Mouse (Mus musculus) heart, postnatal 4 days (tissue): ENCODE measurements around the gene Ppy. TPM values are rescaled to one million over a fixed set of nuclear protein-coding genes. Genes with fewer than 3 reads are reported as not detected.
A peak's percentile ranks its signal among the peaks of the same experiment; 100 is the strongest.

ENCODE experiments used
- DNase-seq: peaks from one replicate; pipeline ENCODE4 v3.0.0; 2021
- total RNA-seq, 2 experiments: library from RNA; stranded (reverse); gene quantifications; 2 replicates each; pipeline ENCODE4 v1.2.3; 2021

Gene Ppy
- total RNA-seq, 2 experiments from 2014 or later: not detected

DNA sequence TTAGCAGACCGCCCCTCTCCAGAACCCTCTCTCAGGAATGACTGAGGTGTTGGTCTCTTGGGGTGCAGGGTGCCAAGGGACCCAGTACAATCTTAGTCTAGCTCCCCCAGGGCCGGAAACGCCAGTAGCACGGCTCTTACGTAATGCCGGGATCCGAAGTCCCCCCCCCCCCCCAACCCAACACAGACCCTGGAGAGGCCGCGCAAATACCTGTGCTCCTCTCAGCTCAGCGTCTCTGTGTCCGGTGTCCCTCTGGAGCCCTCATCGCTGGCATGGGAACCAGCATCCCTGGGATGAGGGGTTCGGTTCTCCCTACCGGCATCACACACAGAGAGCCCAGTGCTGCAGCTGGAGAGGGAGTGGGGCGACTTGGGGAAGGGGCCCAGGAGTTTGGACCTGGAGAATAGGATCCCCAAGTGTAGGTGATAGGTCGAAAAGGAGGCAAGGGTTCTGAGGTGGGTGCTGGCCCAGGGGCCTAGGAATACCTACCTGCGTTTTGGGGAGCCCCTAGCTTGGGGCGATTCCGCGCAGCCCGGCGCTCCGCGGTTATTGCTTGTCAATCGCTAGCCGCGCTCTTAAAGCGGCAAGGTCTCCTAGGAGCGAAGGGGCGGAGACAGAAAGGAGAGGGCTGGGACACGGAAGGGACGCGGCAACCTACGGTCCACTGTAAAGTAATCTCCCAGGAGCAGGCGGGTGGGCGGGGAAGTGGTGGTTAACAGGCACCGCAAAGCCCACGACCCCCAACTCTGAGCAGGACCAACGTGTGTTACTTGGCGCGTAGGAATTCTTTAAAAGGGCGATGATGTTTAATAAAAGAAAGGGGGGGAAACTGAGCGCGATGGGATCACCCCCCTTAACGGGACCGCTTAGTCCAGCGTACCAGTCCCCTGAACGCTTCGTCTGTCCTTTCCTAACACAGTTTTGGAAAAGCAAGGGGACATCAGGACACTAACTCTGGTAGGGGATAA, 12.9 kb downstream of the Ppy start, which contains the start of gene Mpp2:
TSS of gene Mpp2 (minus strand) at position 585 of the 968 bp plus-strand sequence.
- DNase-seq: peak; percentile 73

DNA sequence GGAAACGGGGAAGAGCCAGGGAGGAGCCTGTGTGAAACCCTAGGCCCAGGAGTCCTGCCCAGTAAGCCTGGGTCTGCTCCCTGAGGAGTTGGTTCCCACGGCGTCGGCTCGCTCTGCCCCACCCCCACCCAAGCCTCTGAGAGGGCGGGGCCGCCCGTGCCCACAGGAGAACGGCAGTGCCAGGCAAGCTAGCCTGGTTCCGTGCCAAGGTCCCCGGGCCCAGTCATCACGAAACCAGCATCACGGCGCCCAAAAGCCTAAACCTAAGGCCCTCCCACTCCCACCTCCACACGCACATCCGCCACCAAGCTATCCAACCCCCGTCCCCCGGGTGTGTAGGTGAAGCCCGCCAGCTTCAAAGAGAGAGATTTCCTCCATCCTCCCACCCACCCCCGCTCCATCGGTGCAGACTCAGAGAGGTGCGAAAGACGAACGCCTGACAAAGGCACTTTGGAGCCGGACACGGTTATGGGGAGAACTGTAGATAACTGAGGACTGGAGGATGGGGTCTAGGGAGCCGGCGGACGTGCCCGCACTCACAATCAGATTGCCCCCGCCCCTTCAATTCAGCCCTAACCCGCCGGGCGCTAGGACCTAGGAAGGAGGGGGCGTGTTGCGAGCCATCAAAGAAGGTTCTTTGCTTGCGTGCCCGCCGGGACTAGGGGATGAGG, 13.9 kb downstream of the Ppy start:
- peak; percentile 74 for DNase-seq

DNA sequence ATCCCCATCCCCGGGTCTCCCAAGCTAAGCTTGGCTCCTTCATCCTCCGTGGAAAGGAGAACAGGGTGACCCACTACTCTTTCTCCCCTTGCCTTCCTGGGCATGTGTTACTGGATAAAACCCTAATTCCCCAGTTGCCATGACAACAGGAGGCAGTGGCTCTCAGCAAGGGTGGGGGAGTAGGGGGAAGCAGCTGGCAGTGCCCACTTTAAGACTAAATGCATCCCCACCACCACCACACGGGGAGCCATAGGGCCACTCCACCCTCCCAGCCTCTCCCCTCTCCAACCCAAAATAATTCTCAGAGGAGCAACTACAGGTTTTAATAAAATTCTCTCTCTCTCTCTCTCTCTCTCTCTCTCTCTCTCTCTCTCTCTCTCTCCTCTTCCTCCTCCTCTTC, 14.8 kb downstream of the Ppy start:
- no peak for DNase-seq

DNA sequence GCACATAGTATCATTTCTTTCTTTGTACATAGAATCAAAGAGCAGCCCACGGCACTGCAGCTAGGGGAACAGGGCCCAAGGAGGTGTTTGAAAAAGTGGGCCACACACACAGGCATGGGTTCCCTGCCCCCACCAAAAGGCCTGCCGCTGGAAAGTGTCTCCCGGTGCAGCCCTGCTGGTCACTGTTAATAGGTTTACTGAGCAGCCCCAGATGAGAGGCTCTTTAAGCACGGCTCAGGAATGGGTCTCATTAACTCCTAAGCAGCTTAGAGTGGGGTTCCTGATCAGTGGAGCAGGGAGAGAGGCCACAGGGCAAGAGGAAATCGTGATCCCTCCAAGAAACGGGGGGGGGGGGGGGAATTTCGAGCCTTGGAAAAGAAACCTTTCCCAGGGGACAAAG, 17.0 kb downstream of the Ppy start:
- no peak for DNase-seq

DNA sequence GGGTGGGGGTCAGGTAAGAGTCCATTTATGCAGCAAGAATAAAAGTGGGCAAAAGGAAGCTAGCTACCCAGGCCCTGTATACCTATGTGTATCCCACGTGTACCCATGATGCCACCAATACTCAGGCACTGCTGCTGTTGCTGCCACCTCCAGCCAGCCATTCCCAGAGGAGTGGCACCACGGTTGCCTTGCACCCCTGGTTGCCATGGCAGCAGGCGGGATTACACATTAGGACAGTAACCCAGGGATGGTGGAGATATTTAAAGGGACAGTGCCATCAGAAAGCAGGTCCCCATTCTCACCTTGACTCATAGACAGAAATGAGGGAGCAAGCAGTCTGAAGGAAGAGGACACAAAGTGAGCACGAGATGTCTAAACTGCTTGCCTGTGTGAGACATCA, 17.9 kb downstream of the Ppy start:
- DNase-seq: no peak

DNA sequence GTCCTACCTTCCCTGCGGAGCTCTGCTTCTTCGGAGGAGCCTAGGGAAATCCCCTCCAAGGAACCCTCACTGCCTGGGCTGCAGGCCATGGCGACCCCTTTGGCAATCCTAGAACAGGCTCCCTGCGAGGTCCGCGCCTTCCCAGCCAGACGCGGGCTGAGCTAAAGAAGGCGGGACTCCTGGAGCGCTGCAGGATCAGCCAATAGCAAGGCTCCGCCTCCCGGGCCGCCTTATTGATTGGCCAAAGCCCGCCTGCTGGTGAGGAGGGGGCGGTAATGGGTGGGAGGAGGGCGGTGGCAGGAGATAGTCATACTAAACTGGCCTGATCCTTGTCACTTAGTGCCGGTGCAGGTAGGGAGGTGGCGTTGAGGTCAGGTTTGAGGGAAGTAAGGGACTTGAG, 18.8 kb downstream of the Ppy start:
- DNase-seq: peak; percentile 82

DNA sequence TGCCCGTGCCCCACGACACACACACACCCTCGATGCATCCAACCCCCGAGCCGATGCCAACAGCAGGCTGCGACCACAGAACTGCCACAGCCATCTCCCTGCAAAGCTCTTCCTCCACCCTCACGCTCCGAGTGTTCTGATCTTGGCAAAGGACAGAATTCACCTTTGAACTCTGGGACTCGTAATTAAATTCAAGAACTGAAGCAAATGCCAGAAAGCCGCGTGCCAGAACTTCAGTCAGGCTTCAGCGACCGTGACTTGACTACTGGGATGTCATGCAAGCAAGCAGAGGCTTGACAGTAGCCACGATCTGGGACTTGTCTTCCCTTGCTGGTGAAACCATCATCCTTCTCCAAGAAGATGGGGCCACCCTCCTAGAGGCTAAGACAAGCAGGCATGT, 27.4 kb downstream of the Ppy start:
- no peak for DNase-seq

DNA sequence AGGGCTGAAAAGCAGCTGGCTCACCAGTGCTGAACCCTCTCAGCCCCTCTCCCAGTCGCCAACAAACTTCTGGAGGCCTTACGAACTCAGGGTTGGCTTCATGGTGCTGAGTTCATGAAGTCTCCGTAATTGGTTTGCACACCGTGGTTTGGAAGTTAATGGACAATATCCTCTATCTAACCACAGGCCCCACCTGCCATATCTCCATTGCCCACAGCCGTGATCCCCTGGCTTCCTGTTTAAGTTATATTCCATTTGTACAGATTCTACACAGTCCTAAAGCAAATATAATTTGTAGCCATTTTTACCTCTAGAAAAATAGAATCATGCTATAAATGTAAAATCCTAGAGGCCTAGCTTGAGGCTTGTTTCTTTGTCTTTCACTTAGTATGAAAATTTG, 28.4 kb downstream of the Ppy start:
- no peak for DNase-seq

DNA sequence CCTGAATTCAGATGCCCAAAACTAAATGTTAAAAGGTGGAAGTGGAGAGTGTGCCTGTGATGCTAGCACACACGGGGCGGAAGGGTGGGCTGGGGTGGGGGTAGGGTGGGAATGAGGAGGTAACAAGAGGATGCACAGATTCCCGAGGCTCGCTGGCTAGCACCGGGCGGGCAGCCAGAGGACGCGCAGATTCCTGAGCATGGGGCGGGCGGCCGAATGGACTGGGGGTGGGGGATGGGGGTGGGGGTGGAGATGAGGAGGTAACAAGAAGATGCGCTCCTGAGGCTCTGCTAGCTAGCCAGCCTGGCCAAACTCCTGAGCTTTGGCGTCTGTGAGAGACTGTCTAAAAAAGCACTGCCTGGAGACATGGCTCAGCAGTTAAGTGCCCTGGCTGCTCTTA, 30.7 kb downstream of the Ppy start:
- DNase-seq: no peak

DNA sequence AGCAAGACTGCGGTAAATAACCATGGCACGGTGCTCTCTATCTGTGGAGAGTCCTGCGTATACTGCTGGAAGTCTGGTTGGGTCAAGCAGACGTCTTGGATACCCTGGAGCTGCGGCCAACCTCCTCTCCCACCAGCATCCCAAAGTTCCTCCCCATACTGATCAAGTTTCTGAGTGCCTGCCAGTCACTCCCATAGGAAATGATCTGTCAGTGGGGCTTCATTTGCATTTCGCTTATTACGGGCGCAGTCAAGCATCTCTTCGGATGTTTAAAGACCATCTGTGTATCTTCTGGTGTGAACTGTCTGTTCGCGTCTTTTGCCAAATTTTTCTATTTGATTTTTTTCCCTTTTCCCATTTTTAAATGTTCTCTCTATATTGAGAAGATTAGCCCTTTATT, 31.5 kb downstream of the Ppy start:
- DNase-seq: no peak

DNA sequence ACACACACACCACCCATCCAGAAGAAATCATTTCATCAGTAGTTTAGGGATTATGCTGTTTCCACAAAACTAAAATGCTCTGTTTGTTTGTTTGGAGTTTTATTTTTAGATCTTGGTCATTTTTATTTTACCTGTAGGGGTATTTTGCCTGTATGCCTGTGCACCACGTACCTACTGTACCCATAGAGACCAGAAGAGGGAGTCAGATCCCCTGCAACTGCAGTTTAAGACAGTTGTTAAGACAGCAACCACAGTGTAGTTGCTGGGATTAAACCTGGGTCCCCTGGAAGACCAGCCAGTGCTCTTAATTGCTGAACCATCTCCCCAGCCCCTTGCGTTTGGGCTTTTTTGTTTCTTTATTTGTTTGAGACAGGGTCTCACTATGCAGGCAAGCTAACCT, 32.1 kb downstream of the Ppy start:
- DNase-seq: no peak

DNA sequence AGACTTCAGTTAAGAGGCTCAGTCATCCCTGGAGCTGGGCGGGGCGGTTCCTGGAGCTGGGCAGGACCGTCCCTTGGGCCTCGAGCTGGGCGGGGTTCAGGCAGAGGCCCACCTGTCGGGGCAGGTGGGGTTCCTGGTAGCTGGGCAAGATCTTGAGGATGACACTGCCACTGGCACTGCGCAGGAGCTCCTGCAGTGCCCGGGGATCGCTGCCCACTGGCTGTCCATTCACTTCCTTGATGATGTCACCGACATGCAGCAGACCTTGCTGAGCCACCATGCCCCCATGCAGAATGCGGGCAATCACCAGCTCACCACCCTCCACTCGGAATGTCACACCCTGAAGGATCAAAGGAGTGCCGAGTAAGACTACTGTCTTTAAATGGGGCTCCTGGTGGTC, 38.0 kb downstream of the Ppy start:
- no peak for DNase-seq

DNA sequence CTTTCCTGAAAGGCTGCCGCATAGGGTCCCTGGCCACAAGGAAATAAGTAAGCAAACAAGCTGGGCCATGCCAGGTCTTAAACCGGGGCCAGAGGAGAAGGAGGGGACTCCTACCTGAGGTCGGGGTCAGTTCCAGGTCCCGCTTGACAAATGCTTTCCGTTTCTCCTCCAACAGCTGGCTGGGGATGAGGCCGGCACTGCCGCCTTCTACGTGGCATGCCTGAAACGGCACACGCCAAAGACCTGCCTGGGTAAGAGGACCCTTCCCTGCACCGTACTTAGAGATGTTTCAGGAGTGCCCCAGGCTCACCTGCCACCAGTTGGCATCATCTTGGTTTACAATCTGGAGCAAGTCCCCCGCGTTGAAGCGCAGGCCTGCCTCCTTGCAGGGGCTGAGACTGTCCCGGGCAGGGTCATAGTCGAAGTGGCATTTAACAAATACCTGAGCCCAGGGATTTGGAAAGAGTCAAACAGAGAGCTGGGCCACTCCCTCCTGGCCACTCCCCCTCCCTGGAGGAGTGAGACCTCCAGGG, 39.1 kb downstream of the Ppy start:
- no peak for DNase-seq

DNA sequence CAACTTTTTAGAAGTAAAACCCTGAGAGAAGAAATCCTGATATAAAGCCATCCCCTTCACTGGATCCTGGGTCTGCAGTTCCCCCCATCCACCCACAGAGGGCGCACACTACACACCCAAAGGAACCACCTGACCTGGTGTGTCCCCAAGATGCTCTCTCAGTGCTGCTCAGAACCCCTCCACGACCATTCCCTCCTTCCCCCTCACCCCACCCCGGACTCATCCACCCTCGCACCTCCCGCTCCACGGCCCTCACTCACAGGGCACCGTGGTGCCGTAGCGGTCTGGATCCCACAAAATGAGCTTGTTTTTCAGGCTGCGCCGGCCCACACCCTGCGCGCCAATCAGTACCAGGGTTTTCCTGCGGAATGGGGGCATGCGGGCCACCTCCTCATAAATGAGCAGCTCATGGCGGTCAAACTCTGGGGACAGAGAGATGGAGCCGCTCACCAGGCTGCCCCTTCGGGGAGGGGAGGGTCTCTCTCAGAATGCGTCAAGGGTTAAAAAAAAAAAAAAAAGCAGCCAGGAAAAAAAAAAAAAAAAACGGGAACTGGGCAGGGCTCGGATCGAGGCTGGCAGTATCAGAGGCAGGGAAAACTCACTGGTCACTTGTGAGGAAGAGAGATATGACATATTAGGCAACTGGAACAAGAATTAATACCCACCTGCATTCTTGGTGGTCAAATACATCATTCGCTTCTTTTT, 39.7 kb downstream of the Ppy start:
- peak; percentile 84 for DNase-seq

DNA sequence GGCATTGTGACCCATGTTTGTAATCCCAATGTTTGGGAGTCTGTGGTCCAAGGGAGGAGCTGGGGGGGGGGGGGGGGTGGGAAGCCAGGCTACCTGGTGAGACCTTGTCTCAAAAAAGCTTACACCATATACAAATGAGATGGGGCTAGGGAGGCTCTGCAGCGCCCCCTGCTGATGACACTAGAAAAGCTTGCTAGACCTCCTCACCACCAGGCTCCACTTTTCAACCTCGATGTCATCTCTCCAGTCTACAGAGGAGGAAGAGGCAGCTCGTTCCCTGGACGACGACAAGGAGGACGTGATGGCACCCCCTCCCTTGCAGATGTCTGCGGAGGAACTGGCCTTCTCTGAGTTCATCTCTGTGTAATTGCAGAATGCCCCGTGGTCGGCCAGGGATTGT, 47.3 kb downstream of the Ppy start:
- DNase-seq: peak; percentile 70

DNA sequence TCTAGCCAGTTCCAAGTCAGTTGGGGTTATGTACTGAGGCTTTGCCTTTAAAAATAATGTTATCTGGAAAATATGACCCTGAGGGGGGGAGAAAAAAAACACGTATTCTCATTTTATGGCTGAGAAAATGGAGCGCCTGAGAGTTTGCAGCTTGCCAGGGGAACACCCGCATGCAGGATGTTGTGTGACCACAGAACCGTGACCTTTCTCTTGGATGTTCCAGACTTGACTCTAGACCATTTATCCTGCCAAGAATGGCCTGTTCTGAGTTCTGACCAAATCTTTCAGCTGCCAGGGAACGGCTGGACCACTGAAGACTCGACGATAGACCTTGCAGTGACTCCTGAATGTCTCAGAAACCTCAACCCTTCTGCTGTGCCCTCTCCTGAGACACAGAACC, 47.9 kb downstream of the Ppy start:
- DNase-seq: no peak

DNA sequence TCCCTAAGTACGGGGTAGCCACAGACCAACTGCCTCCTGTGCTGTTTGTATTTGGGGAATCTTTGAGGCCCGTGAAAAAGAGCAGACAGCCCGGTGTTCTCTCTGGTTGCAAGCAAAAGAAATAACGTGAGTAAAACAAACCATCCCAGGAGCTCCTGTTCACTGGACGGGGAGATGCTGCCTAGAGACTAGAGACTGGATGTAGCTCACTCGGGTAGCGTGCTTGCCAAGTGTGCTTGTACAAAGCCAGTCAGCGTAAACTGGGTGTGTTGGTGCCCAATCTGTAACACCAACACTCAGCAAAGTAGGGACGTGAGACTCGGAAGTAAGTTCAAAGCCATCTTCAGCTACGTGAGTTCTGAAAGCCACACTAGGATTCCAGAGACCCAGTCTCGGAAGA, 48.4 kb downstream of the Ppy start:
- no peak for DNase-seq

DNA sequence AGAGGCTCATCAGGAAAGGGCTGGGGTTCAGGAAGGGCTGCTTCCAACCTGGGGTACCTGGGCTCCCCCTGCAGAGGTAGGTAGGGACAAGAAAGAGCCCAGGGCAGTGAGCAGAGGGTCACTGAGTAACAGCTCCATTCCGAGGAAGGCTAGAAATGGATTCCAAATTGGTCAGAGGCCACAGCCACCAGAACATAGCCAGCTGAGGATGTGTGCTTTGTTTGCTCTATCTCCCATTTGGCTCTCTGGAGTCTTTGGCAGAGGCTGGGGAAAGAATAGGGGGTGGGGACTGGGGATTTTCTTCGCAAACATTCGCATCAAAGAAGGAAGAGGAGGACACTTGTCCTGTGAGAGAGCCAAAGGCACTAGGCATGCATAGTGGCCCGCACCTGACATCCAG, 49.2 kb downstream of the Ppy start:
- peak; percentile 44 for DNase-seq

DNA sequence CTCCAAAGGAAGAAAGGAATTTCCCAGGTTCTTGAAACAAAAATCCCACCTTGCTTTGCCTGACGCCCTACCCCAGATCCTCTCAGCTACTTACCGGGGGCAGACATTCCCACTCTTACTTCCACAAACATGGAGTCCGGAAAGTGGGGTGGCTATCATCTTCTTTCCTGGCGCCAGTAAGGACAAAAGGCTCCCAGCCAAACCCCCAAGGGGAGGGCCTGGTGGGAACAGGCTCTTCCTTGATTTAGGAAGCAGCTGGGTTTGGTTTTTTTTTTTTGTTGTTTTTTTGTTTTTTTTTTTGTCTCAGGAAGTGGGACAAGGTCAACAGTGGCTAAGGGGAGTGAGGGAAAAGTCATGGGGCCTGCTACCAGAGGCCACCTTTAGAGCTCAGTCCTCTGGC, 49.6 kb downstream of the Ppy start:
- DNase-seq: peak; percentile 77
